Mouse (Mus musculus): ENCODE measurements around the gene Zmat1. TPM values are rescaled to one million over a fixed set of nuclear protein-coding genes. Genes with fewer than 3 reads are reported as not detected.

The Zmat1 gene
- polyA plus RNA-seq, 1 experiment = 0.71 TPM

- 69% methylated on average over 5 of the region's 5 CpGs for WGBS
These were observed 79.1 kb downstream of the Zmat1 start for GRCm38 (mm10) chrX:134929927-134930326.

GRCm38 (mm10) chrX:134925058-134925457, 84.0 kb downstream of the Zmat1 start:
- TF ChIP-seq POLR2A (IDR thresholded peaks at IDR 0.05; ENCODE audit: borderline replicate concordance, extremely low read depth, low read depth, low read length) (no peak), CTCF (IDR thresholded peaks at IDR 0.05; ENCODE audit: insufficient read depth, low read length) (0 out of 2 replicates have a peak, but pooled peaks have one; percentile 9)
- Histone ChIP-seq H3K4me1 (ENCODE audit: control insufficient read depth, insufficient read depth, low read length) (no peaks in the 10 kb centered on the region), H3K4me3 (replicated peaks; ENCODE audit: extremely low read depth, low read depth, low read length) (no peak overlapping the region)
- DNase-seq = no peak

More at GRCm38 (mm10) chrX:134929927-134930326, 79.1 kb downstream of the Zmat1 start:
- no peak for DNase-seq
- H3K4me3 ChIP-seq (replicated peaks; ENCODE audit: extremely low read depth, low read depth, low read length) = no peak overlapping the region
- no peaks in the 10 kb centered on the region for H3K4me1 ChIP-seq (ENCODE audit: control insufficient read depth, insufficient read depth, low read length)
- TF ChIP-seq CTCF (IDR thresholded peaks at IDR 0.05; ENCODE audit: insufficient read depth, low read length) = no peak
- TF ChIP-seq POLR2A (IDR thresholded peaks at IDR 0.05; ENCODE audit: borderline replicate concordance, extremely low read depth, low read depth, low read length) = no peak

- TF ChIP-seq POLR2A (IDR thresholded peaks at IDR 0.05; ENCODE audit: borderline replicate concordance, extremely low read depth, low read depth, low read length) = no peak
- no peak for TF ChIP-seq CTCF (IDR thresholded peaks at IDR 0.05; ENCODE audit: insufficient read depth, low read length)
- 66% methylated on average over 7 of the region's 7 CpGs for WGBS
- no peak for DNase-seq
- Histone ChIP-seq H3K4me1 (ENCODE audit: control insufficient read depth, insufficient read depth, low read length) (no peaks in the 10 kb centered on the region), H3K4me3 (replicated peaks; ENCODE audit: extremely low read depth, low read depth, low read length) (no peak overlapping the region)
These were observed 85.2 kb downstream of the Zmat1 start for GRCm38 (mm10) chrX:134923675-134924424.

Other genes starting within 250 kb of the Zmat1 start
- 16.1 and 19.1 TPM in 2 replicates for gene Armcx2, start 200.0 kb downstream of the Zmat1 start, polyA plus RNA-seq (2012; rRNA removed)
- not detected in 2 replicates for gene Nxf2, start 44.5 kb downstream of the Zmat1 start, polyA plus RNA-seq (2012; rRNA removed)
- not detected in 2 replicates for gene Gm15023, start 168.4 kb upstream of the Zmat1 start, polyA plus RNA-seq (2012; rRNA removed)
- 0.21 TPM in 1 of 2 replicates, not detected in the other for gene Tceal6, start 201.5 kb upstream of the Zmat1 start, polyA plus RNA-seq (2012; rRNA removed)

All from lung, adult 2 months (tissue).